Mouse (Mus musculus): ENCODE results near the gene Clpb.

DNA sequence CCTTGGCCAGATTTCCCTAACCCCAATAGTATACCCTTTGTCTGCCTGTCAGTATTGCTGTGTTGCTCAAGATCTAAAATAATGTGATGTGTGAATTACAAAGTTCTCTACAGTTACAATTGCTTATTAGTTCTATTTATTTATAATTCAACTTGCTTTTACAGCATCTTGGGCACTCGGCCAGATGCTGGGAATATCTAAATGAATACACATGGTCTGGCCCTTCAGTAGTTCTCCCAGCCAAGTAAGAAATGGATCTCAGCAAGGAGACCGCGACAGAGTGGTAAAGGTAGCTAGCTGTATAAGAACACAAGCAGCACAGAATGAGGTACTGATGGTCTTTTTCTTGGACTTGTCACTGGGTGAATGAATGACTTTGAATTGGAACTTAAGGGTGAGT, 46.2 kb downstream of the Clpb start:
- TF ChIP-seq CTCF (IDR thresholded peaks at IDR 0.05; ENCODE audit: low read depth): no peak
- no peak for TF ChIP-seq EP300 (optimal IDR thresholded peaks at IDR 0.05)

Measured in stomach, postnatal 0 days (tissue).